In the genomic region with DNA sequence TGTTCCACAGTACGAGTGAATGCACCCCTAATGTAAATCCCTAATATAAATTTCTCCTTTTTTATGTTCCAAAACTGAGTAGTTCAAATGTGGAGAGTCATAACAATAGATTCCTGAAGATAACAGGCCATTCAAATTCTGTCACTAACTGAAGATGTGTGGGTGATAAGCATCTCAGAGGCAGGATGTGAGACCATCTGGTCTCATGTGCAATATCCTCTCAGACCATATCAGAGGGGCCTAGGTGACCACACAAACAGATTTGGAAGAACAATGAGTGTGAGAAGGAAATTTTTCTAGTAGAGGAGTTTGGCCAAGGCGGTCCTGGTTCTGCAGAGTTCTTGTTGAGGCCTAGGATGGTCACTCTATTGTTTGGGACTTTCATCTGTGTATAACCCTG, we compare ENCODE assay signal across 38 mouse cellular contexts. TPM values are rescaled to one million over a fixed set of nuclear protein-coding genes. Genes with fewer than 3 reads are reported as not detected.
"Had no signal": no experiment of that assay in that cellular context is flagged by ENCODE, and none has a peak within 500 bp of the region (broad histone marks: within the 10 kb centered on the region; RNA-seq: fewer than 3 reads in every experiment).

No protein-coding gene starts in this region.

- H3K9me3 ChIP-seq: heart, embryonic 10.5 days; heart, embryonic 12.5 days; hindbrain, embryonic 10.5 days; hindbrain, embryonic 12.5 days; limb, embryonic 10.5 days; limb, embryonic 12.5 days; liver, embryonic 13.5 days had no signal

- H3K4me3 ChIP-seq: heart, embryonic 10.5 days; heart, embryonic 12.5 days; hindbrain, embryonic 10.5 days; hindbrain, embryonic 12.5 days; layer of hippocampus, adult 2 months; limb, embryonic 10.5 days; limb, embryonic 12.5 days; liver, embryonic 13.5 days had no signal

- H3K27ac ChIP-seq: heart, embryonic 10.5 days; hindbrain, embryonic 10.5 days; hindbrain, embryonic 12.5 days; hindbrain, embryonic 14.5 days; layer of hippocampus, adult 2 months; limb, embryonic 10.5 days; limb, embryonic 12.5 days; liver, embryonic 13.5 days had no signal

- H3K27me3 ChIP-seq: heart, embryonic 12.5 days; hindbrain, embryonic 12.5 days; limb, embryonic 12.5 days; liver, embryonic 13.5 days had no signal

- DNase-seq: gastrocnemius, postnatal 14 days; gastrocnemius, postnatal 36 days; heart, postnatal 10 days; heart, postnatal 4 days; kidney, adult 18-20 months; kidney, adult 8-10 months; kidney, postnatal 10 days; kidney, postnatal 25 days; kidney, postnatal 4 days; layer of hippocampus, postnatal 36 days; liver; liver, embryonic 13.5 days had no signal

- H3K9ac ChIP-seq: heart, embryonic 12.5 days; hindbrain, embryonic 12.5 days; hindbrain, embryonic 14.5 days; limb, embryonic 12.5 days; liver, embryonic 13.5 days had no signal

- H3K4me2 ChIP-seq: heart, embryonic 12.5 days; hindbrain, embryonic 12.5 days; hindbrain, embryonic 14.5 days; limb, embryonic 12.5 days; liver, embryonic 11.5 days; liver, embryonic 13.5 days had no signal

- ATAC-seq: hindbrain, embryonic 16.5 days; inflammation-experienced regulatory T-cells, adult 6 months; intestine, embryonic 16.5 days had no signal

- H3K4me1 ChIP-seq: hindbrain, embryonic 10.5 days; hindbrain, embryonic 12.5 days; limb, embryonic 10.5 days; limb, embryonic 12.5 days; liver, embryonic 13.5 days had no signal

- H3K36me3 ChIP-seq: heart, embryonic 10.5 days; heart, embryonic 12.5 days; hindbrain, embryonic 10.5 days; hindbrain, embryonic 12.5 days; limb, embryonic 10.5 days; limb, embryonic 12.5 days; liver, embryonic 13.5 days had no signal

RNA-seq across cellular contexts. Expression of a gene that starts 8.3 kb away (rescaled TPM):
- total RNA-seq: gastrocnemius, adult 18-20 months; gastrocnemius, adult 8-10 months; gastrocnemius, postnatal 14 days; gastrocnemius, postnatal 36 days; heart, adult 8-10 months; heart, postnatal 10 days; heart, postnatal 25 days; heart, postnatal 4 days; layer of hippocampus, adult 2 months; layer of hippocampus, postnatal 14 days; layer of hippocampus, postnatal 36 days; left cerebral cortex, adult 18-20 months; left cerebral cortex, adult 8-10 months; left cerebral cortex, postnatal 10 days; left cerebral cortex, postnatal 36 days had no signal
- polyA plus RNA-seq: gonadal fat pad, adult 2 months; heart, embryonic 10.5 days; heart, embryonic 12.5 days; hindbrain, embryonic 10.5 days; hindbrain, embryonic 12.5 days; hindbrain, embryonic 14.5 days; hindbrain, embryonic 16.5 days; inflammation-experienced regulatory T-cells, adult 6 months; limb, embryonic 10.5 days; limb, embryonic 12.5 days; liver, embryonic 11.5 days had no signal

RNA-seq across cellular contexts. Expression of a gene that starts 9.0 kb away (rescaled TPM):
- total RNA-seq: gastrocnemius, adult 18-20 months; gastrocnemius, adult 8-10 months; gastrocnemius, postnatal 14 days; gastrocnemius, postnatal 36 days; heart, adult 8-10 months; heart, postnatal 10 days; heart, postnatal 25 days; heart, postnatal 4 days; layer of hippocampus, adult 2 months; layer of hippocampus, postnatal 14 days; layer of hippocampus, postnatal 36 days; left cerebral cortex, adult 18-20 months; left cerebral cortex, adult 8-10 months; left cerebral cortex, postnatal 10 days; left cerebral cortex, postnatal 36 days had no signal
- polyA plus RNA-seq: hindbrain, embryonic 10.5 days; hindbrain, embryonic 12.5 days; hindbrain, embryonic 14.5 days; inflammation-experienced regulatory T-cells, adult 6 months; kidney, embryonic 14.5 days; kidney, embryonic 16.5 days; limb, embryonic 10.5 days; limb, embryonic 12.5 days had no signal

RNA-seq across cellular contexts. Expression of a gene that starts 27.1 kb away (rescaled TPM):
- total RNA-seq: gastrocnemius, adult 18-20 months; gastrocnemius, adult 8-10 months; gastrocnemius, postnatal 14 days; gastrocnemius, postnatal 36 days; heart, adult 8-10 months; heart, postnatal 10 days; heart, postnatal 25 days; heart, postnatal 4 days; layer of hippocampus, adult 2 months; layer of hippocampus, postnatal 14 days; layer of hippocampus, postnatal 36 days; left cerebral cortex, adult 18-20 months; left cerebral cortex, adult 8-10 months; left cerebral cortex, postnatal 10 days; left cerebral cortex, postnatal 36 days had no signal
- polyA plus RNA-seq: gonadal fat pad, adult 2 months; heart, embryonic 10.5 days; heart, embryonic 12.5 days; heart, embryonic 14.5 days; heart, embryonic 16.5 days; hindbrain, embryonic 10.5 days; hindbrain, embryonic 12.5 days; hindbrain, embryonic 14.5 days; hindbrain, embryonic 16.5 days; inflammation-experienced regulatory T-cells, adult 6 months; intestine, embryonic 16.5 days; kidney, embryonic 14.5 days; kidney, embryonic 16.5 days; limb, embryonic 10.5 days; limb, embryonic 12.5 days; liver, embryonic 11.5 days; liver, embryonic 13.5 days had no signal

RNA-seq across cellular contexts. Expression of a gene that starts 31.2 kb away (rescaled TPM):
- total RNA-seq: layer of hippocampus, postnatal 14 days; left cerebral cortex, adult 18-20 months; left cerebral cortex, adult 8-10 months; left cerebral cortex, postnatal 10 days; left cerebral cortex, postnatal 36 days had no signal
- polyA plus RNA-seq: heart, embryonic 10.5 days; hindbrain, embryonic 10.5 days; hindbrain, embryonic 12.5 days; hindbrain, embryonic 14.5 days; hindbrain, embryonic 16.5 days; inflammation-experienced regulatory T-cells, adult 6 months; kidney, embryonic 14.5 days; kidney, embryonic 16.5 days; limb, embryonic 10.5 days; limb, embryonic 12.5 days; liver, embryonic 11.5 days; liver, embryonic 13.5 days had no signal

RNA-seq across cellular contexts. Expression of a gene that starts 39.1 kb away (rescaled TPM):
- total RNA-seq: gastrocnemius, adult 18-20 months; gastrocnemius, adult 8-10 months; gastrocnemius, postnatal 14 days; gastrocnemius, postnatal 36 days; heart, adult 8-10 months; heart, postnatal 10 days; heart, postnatal 25 days; heart, postnatal 4 days; layer of hippocampus, adult 2 months; layer of hippocampus, postnatal 14 days; layer of hippocampus, postnatal 36 days; left cerebral cortex, adult 18-20 months; left cerebral cortex, adult 8-10 months; left cerebral cortex, postnatal 10 days; left cerebral cortex, postnatal 36 days had no signal
- polyA plus RNA-seq: gonadal fat pad, adult 2 months; heart, embryonic 12.5 days; heart, embryonic 14.5 days; heart, embryonic 16.5 days; hindbrain, embryonic 10.5 days; hindbrain, embryonic 12.5 days; hindbrain, embryonic 14.5 days; hindbrain, embryonic 16.5 days; inflammation-experienced regulatory T-cells, adult 6 months; intestine, embryonic 16.5 days; kidney, embryonic 14.5 days; kidney, embryonic 16.5 days; limb, embryonic 10.5 days; limb, embryonic 12.5 days; liver, embryonic 11.5 days; liver, embryonic 13.5 days had no signal
